Mouse (Mus musculus): ENCODE results near the gene Hist2h3c2.

GRCm38 (mm10) chr3:96236834-96237334, 2.0 kb downstream of the Hist2h3c2 start:
- no peak for TF ChIP-seq CTCF (IDR thresholded peaks at IDR 0.05; ENCODE audit: insufficient read depth, low read length)
- TF ChIP-seq POLR2A (IDR thresholded peaks at IDR 0.05; ENCODE audit: borderline replicate concordance, extremely low read depth, low read depth, low read length), result no peak

All from lung, adult 2 months (tissue).